Comparison of ENCODE assay signal across 10 mouse cellular contexts in genomic region chr14:25557014-25557413, GRCm38 (mm10).
DNase-seq lines count a peak whose midpoint lies in the region; ATAC-seq and TF ChIP-seq lines count a peak whose summit lies in the region.
"Had no signal": no experiment of that assay in that cellular context is flagged by ENCODE, and none has a peak within 500 bp of the region (broad histone marks: within the 10 kb centered on the region; RNA-seq: fewer than 3 reads in every experiment).

No protein-coding gene starts in this region.

- 0 out of 2 replicates have a peak overlapping the region, but pooled peaks have one; percentile 27 for H3K9ac ChIP-seq in kidney, postnatal 0 days (ENCODE audit: low read depth, low read length)
- no peak overlapping the region for H3K9ac ChIP-seq in forebrain, embryonic 15.5 days (replicated peaks)
- no peak overlapping the region for H3K9ac ChIP-seq in limb, embryonic 13.5 days
- no peak overlapping the region for H3K9ac ChIP-seq in stomach, embryonic 14.5 days (replicated peaks; ENCODE audit: low read depth, low read length)

- no peaks in the 10 kb centered on the region for H3K36me3 ChIP-seq in kidney, postnatal 0 days (ENCODE audit: insufficient read depth, low read length)
- no peaks in the 10 kb centered on the region for H3K36me3 ChIP-seq in forebrain, embryonic 15.5 days
- peaks cover 45% of the 10 kb centered on the region for H3K36me3 ChIP-seq in limb, embryonic 13.5 days
- H3K36me3 ChIP-seq in stomach, embryonic 14.5 days (ENCODE audit: control insufficient read depth, insufficient read depth, low read length) = peaks cover 9% of the 10 kb centered on the region; the same call in 1 of the 2 replicates

- peaks cover 59% of the 10 kb centered on the region for H3K4me1 ChIP-seq in kidney, postnatal 0 days (replicated peaks; ENCODE audit: insufficient read depth, low read length)
- peaks cover 53% of the 10 kb centered on the region for H3K4me1 ChIP-seq in forebrain, embryonic 15.5 days
- H3K4me1 ChIP-seq in limb, embryonic 13.5 days = peaks cover 86% of the 10 kb centered on the region
- H3K4me1 ChIP-seq in stomach, embryonic 14.5 days (ENCODE audit: control insufficient read depth, insufficient read depth, low read length) = peaks cover 51% of the 10 kb centered on the region

- peak overlapping the region; percentile 84 for H3K27ac ChIP-seq in kidney, postnatal 0 days
- peak overlapping the region; percentile 78 for H3K27ac ChIP-seq in forebrain, embryonic 15.5 days (replicated peaks)
- peak overlapping the region; percentile 28; the same call in 1 of the 2 replicates for H3K27ac ChIP-seq in limb, embryonic 13.5 days
- peak overlapping the region; percentile 59; the same call in 1 of the 2 replicates for H3K27ac ChIP-seq in stomach, embryonic 14.5 days (ENCODE audit: low read length)

- peak; percentile 72 for DNase-seq in kidney, postnatal 0 days (ENCODE audit: low spot score)
- no peak for DNase-seq in kidney, adult 18-20 months
- DNase-seq in left cerebral cortex, adult 18-20 months (ENCODE audit: low spot score in 2 of 2) = no peak
- no peak for DNase-seq in T-cell, adult 2 months (ENCODE audit: low spot score)
- DNase-seq in adrenal gland, adult 18-20 months (ENCODE audit: low spot score in 2 of 2) = no peak
- DNase-seq: thymus, postnatal 36 days had no signal

- H3K9me3 ChIP-seq in kidney, postnatal 0 days (replicated peaks; ENCODE audit: low read length) = no peaks in the 10 kb centered on the region
- no peaks in the 10 kb centered on the region for H3K9me3 ChIP-seq in forebrain, embryonic 15.5 days
- H3K9me3 ChIP-seq in limb, embryonic 13.5 days = no peaks in the 10 kb centered on the region
- no peaks in the 10 kb centered on the region for H3K9me3 ChIP-seq in stomach, embryonic 14.5 days (ENCODE audit: control insufficient read depth, low read depth, low read length)

- H3K4me3 ChIP-seq in kidney, postnatal 0 days (replicated peaks; ENCODE audit: low read depth, low read length) = no peak overlapping the region
- H3K4me3 ChIP-seq in forebrain, embryonic 15.5 days = no peak overlapping the region
- H3K4me3 ChIP-seq in limb, embryonic 13.5 days = no peak overlapping the region
- H3K4me3 ChIP-seq in stomach, embryonic 14.5 days (ENCODE audit: low read depth, low read length) = no peak overlapping the region
- H3K4me3 ChIP-seq: erythroblast, embryonic 14.5 days had no signal

- 0 out of 2 replicates have a peak overlapping the region, but pooled peaks have one; percentile 10 for H3K4me2 ChIP-seq in kidney, postnatal 0 days (ENCODE audit: low read length)
- no peak overlapping the region for H3K4me2 ChIP-seq in forebrain, embryonic 15.5 days (replicated peaks)
- no peak overlapping the region for H3K4me2 ChIP-seq in limb, embryonic 13.5 days (replicated peaks)
- 0 out of 2 replicates have a peak overlapping the region, but pooled peaks have one; percentile 4 for H3K4me2 ChIP-seq in stomach, embryonic 14.5 days (replicated peaks; ENCODE audit: low read depth, low read length)

- WGBS in kidney, postnatal 0 days = 6% methylated on average over 8 of the region's 8 CpGs
- WGBS in forebrain, embryonic 15.5 days = 25% methylated on average over 8 of the region's 8 CpGs
- WGBS in limb, embryonic 13.5 days = 23% methylated on average over 8 of the region's 8 CpGs
- 9% methylated on average over 8 of the region's 8 CpGs for WGBS in stomach, embryonic 14.5 days

- no peak for TF ChIP-seq CTCF in kidney, postnatal 0 days (IDR thresholded peaks at IDR 0.05; ENCODE audit: low read depth)

- ATAC-seq in kidney, postnatal 0 days (replicated peaks; ENCODE audit: low FRiP score, low read depth) = no peak
- no peak for ATAC-seq in forebrain, embryonic 15.5 days (replicated peaks)
- ATAC-seq in limb, embryonic 13.5 days (ENCODE audit: low FRiP score, low read depth) = no peak
- ATAC-seq in stomach, embryonic 14.5 days (ENCODE audit: insufficient number of reproducible peaks, insufficient read depth, low FRiP score, low read depth) = no peak

- no peaks in the 10 kb centered on the region for H3K27me3 ChIP-seq in kidney, postnatal 0 days (ENCODE audit: insufficient read depth, low read length)
- no peaks in the 10 kb centered on the region for H3K27me3 ChIP-seq in forebrain, embryonic 15.5 days
- no peaks in the 10 kb centered on the region for H3K27me3 ChIP-seq in limb, embryonic 13.5 days
- H3K27me3 ChIP-seq in stomach, embryonic 14.5 days (ENCODE audit: control insufficient read depth, insufficient read depth, low read length) = no peaks in the 10 kb centered on the region

Comparison
In these comparisons a context has a peak if more than half of its experiments do, and no peak if none do; other contexts are left out.
1. H3K27ac ChIP-seq: peak in every context shown above with its lines; median percentile 84 in kidney, postnatal 0 days; 78 in forebrain, embryonic 15.5 days; 59 in stomach, embryonic 14.5 days; 28 in limb, embryonic 13.5 days.
2. H3K4me2 ChIP-seq: peak in kidney, postnatal 0 days (single experiment) and stomach, embryonic 14.5 days (single experiment); none in forebrain, embryonic 15.5 days (single experiment) and limb, embryonic 13.5 days (single experiment).